Mouse (Mus musculus) skeletal muscle tissue, adult 2 months (tissue): ENCODE results near the gene Wrap53.
A peak's percentile ranks its signal among the peaks of the same experiment; 100 is the strongest.
"Not testable (repeated sequence)": the region's sequence is repeated elsewhere in the genome, so short reads cannot be mapped to it uniquely, and the experiment has no call there.

ENCODE experiments used
- DNase-seq: peaks from one replicate; pipeline ENCODE4 v3.0.0-alpha.2; 2012; ENCODE audit warnings: low read depth, low spot score

Gene Wrap53

GRCm38 (mm10) chr11:69532480-69533150 is 47.4 kb downstream of the Wrap53 start:
- DNase-seq = no peak

GRCm38 (mm10) chr11:69530755-69531154 is 49.3 kb downstream of the Wrap53 start:
- DNase-seq = not testable (repeated sequence)

GRCm38 (mm10) chr11:69530281-69530680 is 49.8 kb downstream of the Wrap53 start:
- not testable (repeated sequence) for DNase-seq

GRCm38 (mm10) chr11:69528031-69528390 is 52.0 kb downstream of the Wrap53 start:
- DNase-seq = no peak

- DNase-seq = no peak
Measured at GRCm38 (mm10) chr11:69527098-69528030, 52.7 kb downstream of the Wrap53 start.

- DNase-seq = no peak
Measured at GRCm38 (mm10) chr11:69526631-69527030, 53.4 kb downstream of the Wrap53 start.

- no peak for DNase-seq
Measured at GRCm38 (mm10) chr11:69525661-69526060, 54.4 kb downstream of the Wrap53 start.

- no peak for DNase-seq
Measured at GRCm38 (mm10) chr11:69523651-69524050, 56.4 kb downstream of the Wrap53 start.

GRCm38 (mm10) chr11:69521526-69522149 is 58.4 kb downstream of the Wrap53 start:
- no peak for DNase-seq

GRCm38 (mm10) chr11:69519976-69520375 is 60.1 kb downstream of the Wrap53 start:
- DNase-seq = no peak

- DNase-seq = peak; percentile 22
Measured at GRCm38 (mm10) chr11:69516661-69517060, 63.4 kb downstream of the Wrap53 start.

- no peak for DNase-seq
Measured at GRCm38 (mm10) chr11:69516151-69516640, 63.9 kb downstream of the Wrap53 start.

GRCm38 (mm10) chr11:69513840-69514239 is 66.2 kb downstream of the Wrap53 start:
- peak; percentile 54 for DNase-seq
